Mouse (Mus musculus) kidney, adult 18-20 months (tissue): Measurements from ENCODE around the gene Katnb1.

Experiments
- DNase-seq: peaks from one replicate; pipeline ENCODE4 v3.0.0; 2021

The Katnb1 gene

DNA sequence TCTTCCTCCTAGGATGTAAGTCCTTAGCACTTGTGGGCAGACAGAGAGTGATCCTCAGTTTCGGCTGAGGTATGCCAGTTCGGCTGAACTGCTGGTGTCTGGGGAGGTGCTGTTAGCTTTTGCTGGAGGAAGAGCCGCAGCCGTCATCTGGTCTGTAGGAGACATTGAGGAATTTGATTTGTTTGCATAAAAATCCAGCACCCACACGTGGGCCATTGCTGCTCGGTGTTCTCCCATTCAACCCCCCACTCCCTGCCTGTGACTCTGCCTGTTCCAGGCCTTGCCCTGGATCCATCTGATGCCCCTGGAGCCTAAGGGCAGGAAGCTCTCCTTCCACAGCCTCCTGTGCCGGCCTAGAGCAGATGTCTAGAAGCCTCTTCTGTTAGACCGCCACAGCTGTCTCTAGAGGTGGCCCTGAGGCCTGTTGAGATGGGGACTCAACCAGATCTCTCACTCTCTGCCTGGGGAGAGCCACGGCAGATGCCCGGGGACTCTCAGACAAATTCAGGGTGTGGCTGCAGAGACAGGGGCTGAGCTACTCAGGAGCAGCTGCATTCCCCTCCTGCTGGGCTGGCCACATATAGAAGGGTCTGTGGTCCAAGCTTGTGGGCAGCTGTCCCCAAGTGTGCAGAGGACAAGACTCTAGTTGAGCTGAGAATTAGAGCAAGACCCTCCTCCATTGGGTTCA lies 3.9 kb downstream of the Katnb1 start:
- DNase-seq, result no peak

DNA sequence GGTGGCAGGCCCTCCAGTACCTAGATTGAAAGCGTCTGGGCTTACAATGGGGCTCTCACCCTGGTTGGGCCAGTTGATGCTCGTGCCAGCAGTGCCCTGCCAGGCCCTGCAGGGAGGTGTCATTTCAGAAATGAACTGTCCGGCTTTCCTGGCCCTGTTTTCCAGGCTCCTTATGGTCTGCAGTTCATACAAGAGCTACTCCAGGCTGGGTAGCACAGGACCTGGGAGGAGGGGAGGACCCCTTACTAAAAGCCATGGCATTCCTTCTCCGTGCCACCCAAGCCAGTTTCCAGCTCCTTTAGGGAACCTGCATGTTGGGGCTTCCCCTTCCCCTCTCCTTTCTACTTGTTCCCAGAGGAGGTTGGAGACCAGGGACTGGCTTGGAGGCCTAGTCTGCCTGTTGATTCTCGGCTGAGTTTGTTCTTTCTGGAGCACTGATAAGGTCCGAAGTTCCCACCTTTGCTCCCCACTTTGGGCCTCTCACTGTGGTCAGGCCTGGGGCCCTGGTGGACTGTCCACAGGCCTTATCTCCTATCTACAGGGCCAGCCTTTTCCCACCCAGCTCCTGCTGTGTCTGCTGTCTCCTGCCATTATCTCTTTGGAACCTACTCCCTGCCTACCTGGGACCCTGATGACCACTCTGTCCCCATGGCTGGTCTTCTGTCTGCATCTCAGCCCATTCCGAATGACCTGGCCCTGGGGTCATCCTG lies 4.6 kb downstream of the Katnb1 start:
- no peak for DNase-seq

DNA sequence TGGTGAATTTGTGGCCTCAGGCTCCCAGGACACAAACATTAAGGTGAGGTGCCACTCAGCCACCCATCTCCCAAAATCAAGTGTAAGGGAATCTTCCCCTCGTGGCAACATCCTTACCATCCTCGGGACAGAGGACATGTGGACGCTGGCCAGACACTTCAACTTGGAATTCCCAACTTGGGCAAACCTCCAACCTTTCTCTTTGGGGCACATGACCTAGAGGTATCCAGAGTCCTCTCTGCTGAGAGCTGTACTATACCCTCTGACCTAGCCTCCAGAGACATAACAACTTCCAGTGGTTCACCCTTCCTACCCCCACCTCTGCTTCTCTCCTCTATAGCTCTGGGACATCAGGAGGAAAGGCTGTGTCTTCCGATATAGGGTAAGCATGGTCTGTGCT lies 12.6 kb downstream of the Katnb1 start:
- peak; percentile 76 for DNase-seq

DNA sequence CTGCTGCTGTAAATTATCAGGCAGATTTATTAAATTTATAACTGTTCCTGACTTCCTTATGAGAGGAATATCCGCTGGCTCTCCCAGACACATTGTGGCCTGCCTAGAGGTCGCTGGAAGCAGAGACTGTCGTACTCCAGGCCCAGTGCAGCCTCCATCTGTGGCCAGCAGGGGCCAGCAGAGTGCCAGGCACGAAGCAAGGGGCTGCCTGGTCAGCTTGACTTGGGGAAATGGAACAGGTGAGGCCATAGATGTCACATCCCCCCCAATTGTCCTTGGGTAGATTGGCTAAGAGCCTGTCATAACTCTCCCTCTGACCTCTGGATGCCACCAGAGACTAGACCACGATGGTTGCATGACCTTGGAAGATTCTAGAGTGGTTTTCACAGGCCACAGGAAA lies 18.0 kb downstream of the Katnb1 start:
- DNase-seq, result peak; percentile 84

DNA sequence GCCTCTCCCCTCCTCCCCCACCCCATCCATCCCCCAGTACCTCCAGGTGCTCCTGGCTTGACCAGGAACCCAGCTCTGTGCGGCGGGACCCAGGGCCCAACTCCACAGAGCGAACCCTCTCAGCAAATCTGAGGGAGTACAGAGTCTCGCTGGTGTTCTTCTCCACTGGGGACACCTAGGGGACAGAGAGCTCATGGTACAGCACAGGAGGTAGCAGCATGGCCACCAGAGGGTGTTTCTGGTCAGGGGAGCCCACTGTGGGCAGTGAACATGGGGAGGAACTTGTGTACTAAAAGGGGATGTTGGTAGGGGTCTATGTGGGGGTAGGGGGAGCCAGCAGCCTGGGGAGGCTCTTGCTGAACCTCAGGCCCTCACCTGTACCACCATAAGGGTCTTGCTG lies 21.0 kb downstream of the Katnb1 start:
- no peak for DNase-seq

DNA sequence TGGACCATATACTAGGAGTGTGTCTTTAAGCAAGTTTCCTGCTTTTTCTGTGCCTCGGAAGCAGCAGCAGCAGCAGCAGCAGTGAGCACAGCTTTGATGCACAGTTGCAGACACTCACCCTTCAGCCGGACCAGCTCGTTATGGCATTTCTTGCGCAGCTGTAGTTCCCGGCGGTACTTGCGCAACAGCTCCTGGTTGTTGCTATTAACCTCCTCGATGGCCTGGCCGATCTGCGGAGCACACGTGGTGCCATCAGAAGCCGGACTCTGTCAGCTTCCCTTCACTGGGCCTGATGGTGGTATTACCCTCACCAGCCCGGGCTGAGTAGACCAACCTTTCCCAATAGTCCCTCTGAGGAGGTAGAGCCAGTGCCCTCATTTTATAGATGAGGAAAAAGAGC lies 26.3 kb downstream of the Katnb1 start:
- DNase-seq, result no peak

DNA sequence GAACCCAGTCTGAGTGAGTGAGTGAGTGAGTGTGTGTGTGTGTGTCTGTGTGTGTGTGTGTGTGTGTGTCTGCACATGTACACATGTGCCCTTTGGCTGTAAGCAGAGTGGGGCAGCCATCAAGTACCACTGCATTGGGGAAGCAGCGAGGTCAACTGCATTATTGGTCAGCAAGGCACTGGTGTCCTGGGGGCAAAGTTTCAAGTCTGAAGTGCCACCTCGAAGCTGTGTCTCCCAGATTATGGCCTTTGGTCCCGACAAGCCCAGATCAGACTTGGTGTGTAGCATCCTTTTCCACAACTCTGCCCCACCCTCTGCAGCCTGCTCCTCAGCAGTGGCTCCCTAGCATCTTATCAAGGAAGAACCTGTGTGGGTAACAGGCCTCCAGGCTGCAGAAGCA lies 31.6 kb downstream of the Katnb1 start:
- DNase-seq, result no peak

DNA sequence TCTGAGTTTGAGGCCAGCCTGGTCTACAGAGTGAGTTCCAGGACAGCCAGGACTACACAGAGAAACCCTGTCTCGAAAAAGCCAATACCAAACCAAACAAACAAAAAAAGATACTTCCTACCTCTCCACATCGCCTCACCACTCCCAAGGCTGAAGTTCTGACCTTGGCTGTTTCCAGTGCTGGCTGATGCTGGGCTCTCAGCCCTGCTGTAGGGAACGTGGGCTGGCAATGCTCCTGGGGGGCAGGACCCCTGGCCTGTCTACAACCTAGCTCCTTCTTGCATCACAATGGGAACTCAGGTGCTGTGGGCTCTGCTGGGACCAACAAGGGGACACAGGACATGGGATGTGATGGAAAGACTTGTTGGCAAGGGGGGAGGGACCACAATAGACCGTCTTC lies 32.1 kb downstream of the Katnb1 start:
- no peak for DNase-seq

DNA sequence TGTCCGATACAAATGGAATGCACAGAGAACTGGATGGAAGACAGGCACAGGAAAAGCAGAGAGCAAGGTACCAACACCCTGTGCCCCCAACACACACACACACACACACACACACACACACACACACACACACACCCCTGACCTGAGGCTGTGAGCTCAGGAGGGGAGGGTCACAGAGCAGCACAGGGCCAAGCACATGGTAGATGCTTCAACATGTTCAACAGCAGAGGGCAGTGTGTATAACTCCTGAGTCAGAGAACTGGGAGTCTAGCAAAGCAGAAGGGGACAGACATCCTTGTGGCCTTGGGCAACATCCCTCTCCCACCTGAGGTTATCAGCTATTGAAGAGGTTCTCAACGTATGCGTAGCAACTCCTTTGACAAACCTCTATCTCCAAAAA lies 32.8 kb downstream of the Katnb1 start:
- DNase-seq, result no peak

DNA sequence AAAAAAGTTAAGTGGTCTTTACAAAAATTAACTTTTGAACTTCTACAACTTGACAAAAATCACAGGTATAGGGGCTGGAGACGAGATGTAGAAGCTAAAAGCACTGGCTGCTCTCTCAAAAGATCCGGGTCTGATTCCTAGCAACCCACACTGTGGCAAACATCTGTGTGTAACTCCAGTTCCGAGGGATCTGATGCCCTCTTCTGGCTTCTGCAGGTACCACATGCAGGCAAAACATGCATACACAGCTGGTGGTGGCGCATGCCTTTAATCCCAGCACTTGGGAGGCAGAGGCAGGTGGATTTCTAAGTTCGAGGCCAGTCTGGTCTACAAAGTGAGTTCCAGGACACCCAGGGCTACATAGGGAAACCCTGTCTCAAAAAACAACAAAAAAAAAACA lies 42.5 kb downstream of the Katnb1 start:
- DNase-seq, result peak; percentile 29

DNA sequence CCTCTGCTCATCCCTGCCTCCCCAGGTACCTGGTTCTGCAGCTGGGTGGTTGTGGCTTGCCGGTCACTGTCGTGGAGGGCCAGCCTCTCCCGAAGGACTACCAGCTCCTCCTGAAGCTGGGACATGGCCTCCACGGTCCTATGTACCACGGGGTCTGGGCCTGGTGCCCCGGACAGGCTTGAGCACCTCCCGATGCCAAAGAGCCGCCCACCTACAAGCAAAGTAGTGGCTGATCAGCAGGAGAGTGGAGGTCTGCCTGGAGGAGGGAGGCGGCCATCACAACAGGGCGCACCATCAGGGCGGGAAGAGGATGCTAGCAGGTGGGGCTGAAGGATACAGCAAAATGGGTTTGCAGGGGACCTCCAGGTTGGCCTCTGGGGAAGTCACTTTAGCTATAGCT lies 45.5 kb downstream of the Katnb1 start:
- no peak for DNase-seq

DNA sequence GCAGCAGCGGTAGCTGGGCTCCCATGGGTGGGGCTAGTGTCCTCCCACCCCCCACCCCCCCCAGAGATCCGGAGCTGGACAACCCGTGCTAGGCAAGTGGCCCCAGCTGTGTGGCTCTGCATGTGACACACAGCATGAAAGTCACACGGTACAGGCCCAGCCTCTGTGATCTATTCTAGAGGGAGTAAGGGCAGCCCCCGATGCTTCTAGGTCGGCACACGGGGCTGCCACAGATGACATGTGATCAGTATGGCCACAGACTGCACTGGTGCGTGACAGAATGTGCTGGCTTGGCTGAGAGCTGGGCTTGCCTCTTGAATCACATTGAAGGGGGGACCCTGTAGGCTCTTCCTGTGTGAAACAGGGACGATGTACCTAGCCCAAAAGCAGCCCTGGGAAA lies 46.7 kb downstream of the Katnb1 start:
- DNase-seq, result no peak

DNA sequence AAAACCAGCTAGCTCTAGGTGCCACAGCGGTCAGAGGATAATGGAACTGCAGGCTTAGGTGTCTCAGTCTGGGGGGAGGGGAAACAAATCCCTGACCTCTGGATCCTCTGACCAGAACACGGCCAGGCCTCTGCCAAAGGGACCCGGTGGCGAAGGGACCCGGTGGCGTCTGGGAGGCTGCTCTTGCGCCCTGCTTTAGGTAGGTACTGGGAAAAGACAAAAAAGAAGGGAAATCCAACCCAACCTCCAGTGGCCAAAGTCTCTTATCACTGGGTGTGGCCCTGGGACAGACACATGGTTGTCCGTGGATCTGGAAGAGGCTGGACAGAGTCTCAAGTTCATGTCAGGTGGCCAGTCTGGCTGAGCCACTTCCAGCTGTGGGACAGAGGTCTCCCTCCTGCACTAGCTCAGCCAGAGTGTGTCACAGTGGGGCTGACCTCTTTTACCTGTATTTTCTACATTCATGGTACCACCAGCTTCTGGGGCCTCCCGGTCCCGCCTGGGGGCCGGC lies 47.8 kb downstream of the Katnb1 start:
- peak; percentile 41 for DNase-seq

DNA sequence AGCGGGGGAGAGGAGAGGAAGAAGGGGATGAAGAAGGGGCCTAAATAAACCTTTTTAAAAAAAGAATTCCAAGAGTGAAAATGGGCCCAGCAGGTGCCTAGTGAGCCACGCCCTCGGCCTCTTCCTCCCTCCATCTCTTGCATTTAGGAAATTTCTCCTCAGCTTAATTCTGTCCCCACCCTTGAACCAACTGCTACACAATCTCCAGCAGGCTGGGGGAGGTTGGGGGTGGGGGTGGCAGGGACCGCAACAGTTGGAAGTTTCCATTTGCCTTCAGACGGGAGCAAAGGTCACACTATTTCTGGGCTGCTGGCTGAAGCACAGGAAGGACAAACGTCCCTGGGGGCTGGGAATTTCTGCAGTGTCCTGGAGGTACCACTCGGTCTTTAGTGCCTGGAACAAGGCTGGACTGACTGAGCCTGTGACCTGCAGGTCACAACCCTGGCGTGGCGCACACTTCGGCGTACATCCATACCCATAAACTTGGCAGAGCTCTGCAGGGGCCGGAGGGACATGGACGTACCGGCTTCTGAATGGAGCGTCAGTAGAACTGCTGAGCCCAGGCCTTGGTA lies 50.1 kb downstream of the Katnb1 start:
- peak; percentile 73 for DNase-seq

DNA sequence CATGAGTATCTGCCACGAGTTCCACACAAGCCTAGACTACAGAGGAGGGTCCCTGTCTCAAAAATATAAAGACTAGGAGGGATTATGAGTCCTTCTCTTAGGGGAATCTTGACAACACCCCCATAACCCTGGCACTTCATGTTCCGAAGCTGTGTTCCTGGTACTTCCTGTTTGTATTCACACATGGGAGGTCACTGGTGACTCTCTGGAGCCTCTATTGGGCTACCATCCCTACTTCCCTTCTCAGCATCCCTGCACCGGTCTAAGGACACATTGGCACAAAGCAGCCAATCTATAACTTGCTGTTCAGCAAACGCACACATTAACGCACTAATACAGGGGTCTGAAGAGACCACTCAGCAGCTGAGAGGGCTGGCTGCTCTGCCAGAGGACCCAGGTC lies 51.0 kb downstream of the Katnb1 start:
- DNase-seq, result no peak

DNA sequence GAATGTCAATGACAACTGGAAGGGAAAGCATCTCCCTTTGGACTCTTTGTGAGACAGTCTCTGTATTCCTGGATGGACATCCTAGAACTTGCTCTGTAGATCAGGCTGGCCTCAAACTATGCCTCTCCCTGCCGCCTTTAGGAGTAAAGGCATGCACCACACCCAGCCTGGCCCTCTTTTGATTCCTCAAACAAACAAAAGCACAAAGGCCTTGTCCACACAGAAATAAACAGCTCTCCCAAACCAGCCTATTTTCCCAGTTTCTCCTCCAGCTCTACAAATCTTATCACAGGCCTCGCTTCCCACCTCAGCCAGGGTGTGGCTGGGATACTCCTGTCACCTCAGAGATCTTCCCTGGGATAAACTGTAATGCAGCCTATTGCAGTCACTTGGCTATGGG lies 53.2 kb downstream of the Katnb1 start:
- no peak for DNase-seq

DNA sequence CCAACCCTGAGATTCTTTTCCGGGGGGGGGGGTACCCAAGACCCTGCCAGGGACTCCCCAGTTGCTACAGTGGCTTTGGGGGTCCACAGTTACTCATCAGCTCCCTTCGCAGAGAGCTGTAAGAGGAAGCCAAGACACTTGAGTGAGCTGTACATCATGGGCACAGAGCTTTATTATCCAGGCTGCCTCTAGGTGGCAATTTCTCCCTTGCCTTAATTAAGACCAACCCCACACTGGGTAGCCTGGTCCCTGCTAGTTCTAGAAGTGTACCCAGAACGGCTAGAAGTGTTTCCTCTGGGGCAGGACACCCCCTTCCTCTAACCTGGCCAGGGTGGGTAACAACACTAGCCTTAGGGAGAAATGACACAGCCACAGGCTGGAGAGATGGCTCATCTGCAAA lies 54.3 kb downstream of the Katnb1 start:
- DNase-seq, result no peak

DNA sequence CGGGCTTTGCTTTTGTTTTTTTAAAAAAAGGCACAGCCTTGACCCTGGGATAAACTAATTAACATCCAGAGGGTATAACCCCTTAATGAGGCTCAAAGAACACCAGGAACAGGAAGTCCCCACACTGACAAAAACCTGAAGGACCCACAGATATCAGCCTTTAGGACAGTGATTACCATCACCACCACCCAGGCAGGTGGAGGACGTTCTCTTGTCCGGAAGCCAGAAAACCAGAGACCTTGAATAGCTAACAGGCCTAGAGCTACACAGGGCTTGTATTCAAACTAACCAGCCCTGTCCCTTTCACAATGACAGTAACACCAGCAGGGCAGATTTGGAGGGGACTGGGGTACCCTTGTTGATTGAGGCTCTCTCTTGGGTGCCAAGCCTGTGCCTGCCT lies 55.2 kb downstream of the Katnb1 start:
- no peak for DNase-seq

DNA sequence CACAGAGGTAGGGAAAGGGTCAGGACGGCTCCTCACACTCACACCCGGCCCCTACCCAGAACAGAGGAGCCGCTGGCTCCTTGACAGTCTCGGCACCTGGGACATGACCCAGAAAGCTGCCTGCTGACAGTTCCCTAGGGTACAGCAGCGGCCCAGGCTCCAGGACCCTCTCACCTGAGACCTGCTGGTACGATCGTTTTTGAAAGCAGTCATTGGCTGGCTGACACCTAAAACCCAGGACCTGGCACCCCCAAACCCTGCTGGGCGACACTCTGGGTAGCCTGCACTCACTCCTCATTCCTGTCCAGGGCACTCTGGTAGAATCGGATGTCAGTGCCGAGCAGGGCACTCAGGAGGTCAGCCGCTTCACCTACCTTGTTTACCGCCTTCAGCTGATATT lies 56.2 kb downstream of the Katnb1 start:
- no peak for DNase-seq

DNA sequence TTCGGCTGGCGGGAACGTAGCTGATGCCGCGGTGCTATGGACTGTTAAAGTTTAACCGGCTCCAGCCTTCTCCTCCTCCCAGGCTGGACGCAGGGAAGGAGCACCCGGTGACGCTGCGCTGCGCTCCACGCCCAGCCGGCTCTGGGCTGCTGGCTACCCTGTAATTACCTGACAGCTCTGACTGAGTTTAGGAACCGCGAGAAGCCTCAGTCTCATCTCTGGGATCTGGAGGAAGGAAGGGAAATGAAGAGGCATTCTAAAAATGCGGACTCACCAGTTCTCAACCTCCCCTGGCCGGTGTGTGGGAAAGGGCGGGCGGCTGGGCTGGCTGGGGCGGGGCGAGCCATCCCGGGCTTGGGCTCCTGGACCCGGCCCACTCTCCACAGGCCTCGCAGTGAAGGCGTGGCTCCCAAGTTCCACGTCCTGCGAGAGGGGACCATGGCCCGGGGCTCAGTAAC lies 56.7 kb downstream of the Katnb1 start:
- peak; percentile 86 for DNase-seq

DNA sequence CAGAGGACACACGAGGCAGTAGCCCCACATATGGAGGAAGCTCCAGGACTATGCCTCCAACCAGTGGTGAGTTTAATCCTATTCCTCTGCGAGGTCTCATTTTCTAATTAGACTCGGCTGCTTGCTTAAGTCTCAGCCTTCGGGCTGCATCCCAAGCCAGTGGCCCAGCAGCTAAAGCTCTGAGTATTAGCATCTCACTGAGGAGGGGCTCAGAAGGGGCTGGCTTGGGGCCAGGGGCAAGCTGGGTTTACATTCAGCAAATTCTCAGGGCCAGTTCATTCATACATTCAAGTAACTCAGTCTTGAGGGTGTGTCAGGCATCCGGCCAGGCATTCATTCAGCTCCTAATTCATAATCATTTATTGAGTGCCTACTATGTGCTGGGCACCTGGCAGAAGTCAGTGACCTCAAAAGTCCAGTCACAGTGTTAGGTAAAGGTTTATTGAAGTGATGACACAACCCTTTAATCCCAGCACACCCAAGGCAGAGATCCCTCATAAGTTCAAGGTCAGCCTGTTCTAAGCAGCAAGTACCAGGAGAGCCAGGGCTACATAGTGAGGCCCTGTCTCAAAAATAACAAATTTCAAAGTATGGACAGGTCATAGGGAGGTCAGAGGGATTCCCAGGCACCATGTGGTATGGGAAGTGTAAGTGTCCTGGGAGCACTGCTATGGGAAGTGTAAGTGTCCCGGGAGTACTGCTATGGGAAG lies 57.5 kb downstream of the Katnb1 start:
- DNase-seq, result peak; percentile 37

DNA sequence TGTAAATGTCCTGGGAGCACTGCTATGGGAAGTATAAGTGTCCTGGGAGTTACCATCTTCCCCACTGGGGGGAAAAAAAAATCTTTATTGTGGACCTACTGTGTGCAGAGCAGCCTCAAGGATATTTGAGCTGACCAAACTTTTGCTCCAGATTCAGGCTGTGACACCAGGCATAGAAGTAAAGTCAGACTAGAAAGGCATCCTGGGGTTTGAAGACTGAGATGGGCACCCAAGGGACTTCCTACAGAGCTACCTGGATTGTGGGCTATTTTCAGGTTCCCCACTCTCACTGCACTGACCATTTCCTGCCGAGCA lies 58.0 kb downstream of the Katnb1 start:
- DNase-seq, result no peak

DNA sequence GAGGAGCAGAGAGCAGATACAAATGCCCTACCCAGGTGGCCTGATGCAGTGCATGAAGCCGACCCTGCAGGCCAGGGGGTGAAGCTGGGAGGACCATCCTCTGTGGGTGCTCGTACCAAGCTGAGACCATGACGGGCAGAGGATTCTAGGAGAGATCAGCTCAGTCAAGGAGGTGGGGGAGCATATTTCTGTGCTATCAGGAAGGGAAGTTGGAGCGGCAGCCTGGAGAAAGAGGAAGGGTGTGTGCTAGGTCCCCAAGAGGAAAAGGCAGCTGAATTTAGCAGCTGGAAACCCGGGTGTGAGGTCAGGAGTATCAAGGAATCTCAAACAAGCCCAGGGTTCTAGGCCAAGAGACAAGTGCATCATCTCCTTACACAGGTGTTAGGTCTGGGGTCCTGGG lies 59.6 kb downstream of the Katnb1 start:
- peak; percentile 40 for DNase-seq

DNA sequence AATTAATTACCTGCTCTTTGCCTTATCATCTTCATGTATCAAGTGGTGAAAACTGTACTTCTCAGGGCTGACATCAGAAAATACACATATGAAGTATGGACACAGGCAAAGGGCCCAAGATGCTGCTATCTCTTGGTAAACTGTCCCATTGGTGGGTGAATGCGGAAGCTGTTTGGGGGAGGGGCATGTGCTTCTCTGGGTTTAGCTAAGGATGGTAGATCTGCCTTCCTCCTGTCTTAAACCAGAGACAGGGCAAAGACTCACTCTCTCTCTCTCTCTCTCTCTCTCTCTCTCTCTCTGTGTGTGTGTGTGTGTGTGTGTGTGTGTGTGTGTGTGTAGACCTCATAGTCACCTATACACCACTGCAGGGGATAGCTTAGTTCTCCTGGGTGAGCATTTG lies 60.0 kb downstream of the Katnb1 start:
- DNase-seq, result no peak
